Mouse (Mus musculus) v-Abl transformed pro-B cells (cell line): ENCODE measurements around the gene Ror1.

Source experiments
- in situ Hi-C, 2 experiments: fragments of 400-800 bp; cut with MboI; formaldehyde crosslinking; loops; one replicate each; pipeline ENCODE4 v1.15.1; 2025; ENCODE audit not compliant: unreplicated experiment in 2 of 2

Ror1 gene

GRCm38 (mm10) chr4:100203688-100204087 lies 108.1 kb downstream of the Ror1 start:
- in situ Hi-C loops, result no loop called here

GRCm38 (mm10) chr4:100204381-100204780 lies 108.8 kb downstream of the Ror1 start:
- in situ Hi-C loops, result no loop called here

GRCm38 (mm10) chr4:100208081-100208480 lies 112.5 kb downstream of the Ror1 start:
- in situ Hi-C loops, result no loop called here

- in situ Hi-C loops, result no loop called here
Measured at GRCm38 (mm10) chr4:100209106-100209505, 113.5 kb downstream of the Ror1 start.

- in situ Hi-C loops, result no loop called here
Measured at GRCm38 (mm10) chr4:100211331-100211730, 115.7 kb downstream of the Ror1 start.

GRCm38 (mm10) chr4:100214324-100215215 lies 119.0 kb downstream of the Ror1 start:
- in situ Hi-C loops, result no loop called here

- in situ Hi-C loops, result no loop called here
Measured at GRCm38 (mm10) chr4:100216587-100216986, 121.0 kb downstream of the Ror1 start.

- in situ Hi-C loops, result no loop called here
Measured at GRCm38 (mm10) chr4:100219026-100219425, 123.4 kb downstream of the Ror1 start.

GRCm38 (mm10) chr4:100219599-100219998 lies 124.0 kb downstream of the Ror1 start:
- in situ Hi-C loops, result no loop called here

- in situ Hi-C loops, result no loop called here
Measured at GRCm38 (mm10) chr4:100221978-100222737, 126.6 kb downstream of the Ror1 start.

- in situ Hi-C loops, result no loop called here
Measured at GRCm38 (mm10) chr4:100223532-100223931, 127.9 kb downstream of the Ror1 start.

- in situ Hi-C loops, result no loop called here
Measured at GRCm38 (mm10) chr4:100223965-100224364, 128.4 kb downstream of the Ror1 start.

GRCm38 (mm10) chr4:100226619-100227018 lies 131.0 kb downstream of the Ror1 start:
- in situ Hi-C loops, result no loop called here

- in situ Hi-C loops, result no loop called here
Measured at GRCm38 (mm10) chr4:100228106-100228505, 132.5 kb downstream of the Ror1 start.

- in situ Hi-C loops, result no loop called here
Measured at GRCm38 (mm10) chr4:100230245-100230644, 134.7 kb downstream of the Ror1 start.

- in situ Hi-C loops, result no loop called here
Measured at GRCm38 (mm10) chr4:100230963-100231362, 135.4 kb downstream of the Ror1 start.

- in situ Hi-C loops, result no loop called here
Measured at GRCm38 (mm10) chr4:100231906-100232305, 136.3 kb downstream of the Ror1 start.

- in situ Hi-C loops, result no loop called here
Measured at GRCm38 (mm10) chr4:100232541-100232940, 136.9 kb downstream of the Ror1 start.

- in situ Hi-C loops, result no loop called here
Measured at GRCm38 (mm10) chr4:100233770-100234169, 138.2 kb downstream of the Ror1 start.

- in situ Hi-C loops, result no loop called here
Measured at GRCm38 (mm10) chr4:100236339-100236738, 140.7 kb downstream of the Ror1 start.

- in situ Hi-C loops, result no loop called here
Measured at GRCm38 (mm10) chr4:100242061-100242756, 146.6 kb downstream of the Ror1 start.
